Mouse (Mus musculus): ENCODE data around the gene Smarcd3.
A peak's percentile ranks its signal among the peaks of the same experiment; 100 is the strongest.

Smarcd3 gene

GRCm38 (mm10) chr5:24622386-24623040 lies 1.7 kb downstream of the Smarcd3 start:
- ATAC-seq (ENCODE audit: insufficient number of reproducible peaks, low FRiP score, low TSS enrichment): peak; percentile 8

DNA sequence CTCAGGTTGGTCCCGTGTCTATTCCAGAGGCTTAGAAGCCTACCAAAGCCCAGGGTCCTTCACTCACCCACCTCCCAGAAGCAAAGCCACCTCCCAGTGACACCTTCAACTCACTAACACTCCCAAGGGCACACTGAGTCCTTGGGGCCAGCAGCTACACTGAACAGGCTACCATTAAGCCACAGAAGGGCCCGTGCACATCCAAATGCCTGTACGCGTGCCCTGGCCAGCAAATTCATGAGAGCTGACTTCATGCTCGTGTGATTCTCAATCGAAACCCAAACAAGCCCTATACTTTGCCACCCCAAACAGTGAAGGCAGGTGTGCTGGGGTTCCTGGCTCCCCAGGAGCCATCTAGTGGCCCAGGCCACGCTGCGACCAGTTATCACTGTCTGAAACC lies 3.6 kb downstream of the Smarcd3 start:
- ATAC-seq (ENCODE audit: insufficient number of reproducible peaks, low FRiP score, low TSS enrichment): no peak

DNA sequence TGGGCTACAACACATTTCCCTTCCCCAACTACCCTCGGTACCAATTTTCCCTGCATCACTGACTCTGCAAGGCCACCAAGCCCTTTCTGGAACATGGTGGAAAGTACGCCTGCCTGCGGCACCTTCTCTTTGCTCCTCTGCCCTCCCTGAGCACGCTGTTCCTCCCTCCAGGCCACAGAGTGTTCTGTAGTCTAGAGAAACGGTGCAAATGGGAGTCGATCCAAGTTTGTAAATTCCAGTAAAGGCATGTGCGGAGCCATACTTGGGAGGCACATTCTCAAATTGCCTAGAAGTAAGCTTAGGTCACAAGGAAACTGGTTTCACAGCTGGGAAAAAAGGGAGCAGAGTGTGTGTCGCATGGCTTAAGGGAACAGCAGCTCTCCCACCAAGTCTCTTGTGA lies 4.1 kb downstream of the Smarcd3 start:
- ATAC-seq (ENCODE audit: insufficient number of reproducible peaks, low FRiP score, low TSS enrichment): no peak

DNA sequence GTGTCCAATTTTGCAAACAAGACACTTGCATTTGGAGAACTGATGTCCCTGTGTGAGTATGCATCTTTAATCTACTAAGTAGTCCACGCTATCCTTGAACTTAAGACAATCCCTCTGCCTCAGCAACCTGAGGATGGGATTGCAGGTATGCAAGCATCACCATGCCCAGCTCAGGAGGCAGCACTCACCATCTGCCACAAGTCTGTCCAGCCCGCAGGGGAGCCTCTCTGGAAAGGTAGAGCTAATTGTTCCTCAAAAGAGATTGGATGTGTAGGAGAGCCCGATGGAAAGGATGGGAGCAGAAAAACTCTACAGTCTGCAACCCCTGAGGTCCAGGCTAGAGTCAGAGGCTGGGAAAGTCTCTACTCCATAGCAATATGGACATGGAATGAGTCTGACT lies 5.3 kb downstream of the Smarcd3 start:
- ATAC-seq (ENCODE audit: insufficient number of reproducible peaks, low FRiP score, low TSS enrichment): no peak

DNA sequence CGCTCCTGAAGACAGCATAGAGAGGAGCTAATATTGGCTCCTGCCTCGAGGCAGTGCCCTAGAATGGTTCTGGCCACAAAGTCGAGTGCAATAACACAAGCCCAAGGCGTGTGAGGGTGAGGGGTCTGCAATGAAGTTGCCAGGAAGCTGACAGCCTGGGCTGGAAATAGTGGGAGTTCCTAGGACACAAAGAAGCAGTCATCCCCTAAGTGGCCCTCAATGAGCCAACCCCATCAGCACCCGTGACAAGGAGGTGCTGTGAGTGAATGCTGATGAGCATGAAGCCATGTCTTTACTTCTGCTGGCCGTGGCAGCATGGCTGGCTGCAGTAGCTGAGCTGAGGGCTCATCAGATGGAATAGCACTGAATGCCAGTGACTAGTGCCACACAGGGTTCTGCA lies 9.1 kb downstream of the Smarcd3 start:
- ATAC-seq (ENCODE audit: insufficient number of reproducible peaks, low FRiP score, low TSS enrichment): no peak

- ATAC-seq (ENCODE audit: insufficient number of reproducible peaks, low FRiP score, low TSS enrichment): peak; percentile 50; the same call in 1 of the 2 replicates
Observed at GRCm38 (mm10) chr5:24612302-24612649, 11.9 kb downstream of the Smarcd3 start.

- peak; percentile 64 for ATAC-seq (ENCODE audit: insufficient number of reproducible peaks, low FRiP score, low TSS enrichment)
Observed at GRCm38 (mm10) chr5:24611366-24612301, 12.6 kb downstream of the Smarcd3 start.

GRCm38 (mm10) chr5:24609388-24609787 lies 14.8 kb downstream of the Smarcd3 start:
- ATAC-seq (ENCODE audit: insufficient number of reproducible peaks, low FRiP score, low TSS enrichment): no peak

DNA sequence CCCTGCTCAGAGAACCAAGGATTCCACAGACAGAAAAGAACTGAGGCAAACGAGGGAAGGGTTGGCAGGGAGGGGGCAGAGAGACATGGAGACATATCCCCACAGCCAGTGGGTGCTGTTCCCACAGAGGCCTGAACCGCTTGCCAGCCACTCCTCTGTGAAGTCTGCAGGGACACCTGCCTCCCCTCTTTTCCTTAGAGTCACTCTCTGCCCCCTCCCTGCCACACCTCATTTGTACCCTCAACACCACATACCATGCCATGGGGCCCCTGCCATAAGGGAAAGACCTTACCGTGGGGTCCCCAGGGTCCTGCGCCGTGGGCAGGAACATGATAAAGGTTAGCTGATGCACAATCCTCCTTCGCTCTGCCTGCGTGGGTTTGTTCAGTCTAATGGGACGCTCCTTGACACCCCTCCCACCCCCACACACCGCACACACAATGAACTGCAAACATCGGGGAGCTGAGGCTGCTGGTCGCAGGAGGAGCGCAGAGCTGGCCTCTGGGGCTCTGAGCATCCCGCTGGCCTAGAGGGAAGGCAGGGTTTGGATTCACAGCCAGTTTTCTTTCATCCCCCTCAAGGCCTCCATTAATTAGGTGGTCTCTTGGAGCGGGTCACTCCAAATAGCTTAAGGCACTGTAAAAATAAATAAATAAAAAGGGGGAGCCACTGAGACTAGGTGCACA lies 18.1 kb downstream of the Smarcd3 start:
- no peak for ATAC-seq (ENCODE audit: insufficient number of reproducible peaks, low FRiP score, low TSS enrichment)

GRCm38 (mm10) chr5:24605321-24605979 lies 18.8 kb downstream of the Smarcd3 start:
- no peak for ATAC-seq (ENCODE audit: insufficient number of reproducible peaks, low FRiP score, low TSS enrichment)

DNA sequence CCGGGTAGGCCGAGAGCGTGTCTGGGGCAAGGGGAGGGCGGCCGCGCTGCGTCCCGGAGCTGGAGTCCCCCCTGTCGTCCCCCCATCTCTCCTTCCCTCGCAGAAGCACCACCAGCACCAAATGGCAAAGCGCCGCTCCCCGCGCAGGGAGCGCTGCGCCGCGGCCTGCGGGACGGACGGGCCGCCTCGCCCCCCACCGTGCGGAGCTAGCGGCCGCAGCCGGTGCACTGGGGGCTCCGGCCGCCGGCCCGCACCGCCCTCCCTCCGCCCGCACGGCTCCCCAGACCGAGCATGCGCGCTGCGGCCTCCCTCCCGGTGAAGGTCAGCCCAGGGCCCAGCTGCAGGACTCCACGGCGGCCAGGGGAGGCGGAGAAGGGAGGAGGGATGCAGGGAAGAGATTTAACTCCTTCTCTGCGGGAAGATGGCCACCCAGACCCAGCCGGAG lies 19.5 kb downstream of the Smarcd3 start:
- ATAC-seq (ENCODE audit: insufficient number of reproducible peaks, low FRiP score, low TSS enrichment): peak; percentile 67

DNA sequence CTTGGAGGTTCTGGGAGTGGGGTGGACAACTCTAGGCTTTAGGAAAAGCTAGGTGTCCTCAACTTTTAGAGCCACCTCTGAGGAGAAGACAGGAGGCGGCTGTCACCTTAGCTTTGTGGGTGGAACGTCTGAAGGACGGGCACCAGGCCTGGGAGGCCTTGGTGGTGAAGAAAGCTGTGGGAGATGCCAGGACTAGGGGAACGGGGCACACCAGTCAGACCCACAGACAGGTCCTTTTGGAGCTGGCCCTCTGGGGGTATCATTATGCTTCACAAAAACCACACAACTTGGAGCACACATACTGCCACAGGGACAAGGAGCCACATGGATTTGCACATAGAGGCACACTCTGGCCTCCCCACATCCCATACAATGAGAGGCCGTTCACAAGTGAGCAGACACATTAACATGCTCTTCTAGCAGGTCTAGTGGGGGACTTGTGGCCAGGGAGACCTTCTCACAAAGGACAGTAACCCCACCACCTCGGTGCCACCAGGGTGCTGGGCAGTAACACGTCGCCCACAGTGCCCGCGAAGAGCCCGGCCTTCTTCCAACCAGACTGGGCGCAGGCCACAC lies 20.0 kb downstream of the Smarcd3 start:
- no peak for ATAC-seq (ENCODE audit: insufficient number of reproducible peaks, low FRiP score, low TSS enrichment)

- ATAC-seq (ENCODE audit: insufficient number of reproducible peaks, low FRiP score, low TSS enrichment): no peak
Observed at GRCm38 (mm10) chr5:24603431-24604010, 20.7 kb downstream of the Smarcd3 start.

- peak; percentile 23; the same call in 1 of the 2 replicates for ATAC-seq (ENCODE audit: insufficient number of reproducible peaks, low FRiP score, low TSS enrichment)
Observed at GRCm38 (mm10) chr5:24602751-24603343, 21.4 kb downstream of the Smarcd3 start.

GRCm38 (mm10) chr5:24601911-24602750 lies 22.1 kb downstream of the Smarcd3 start:
- no peak for ATAC-seq (ENCODE audit: insufficient number of reproducible peaks, low FRiP score, low TSS enrichment)

GRCm38 (mm10) chr5:24601071-24601835 lies 23.0 kb downstream of the Smarcd3 start:
- ATAC-seq (ENCODE audit: insufficient number of reproducible peaks, low FRiP score, low TSS enrichment): no peak

- ATAC-seq (ENCODE audit: insufficient number of reproducible peaks, low FRiP score, low TSS enrichment): no peak
Observed at GRCm38 (mm10) chr5:24600236-24600635, 24.0 kb downstream of the Smarcd3 start.

DNA sequence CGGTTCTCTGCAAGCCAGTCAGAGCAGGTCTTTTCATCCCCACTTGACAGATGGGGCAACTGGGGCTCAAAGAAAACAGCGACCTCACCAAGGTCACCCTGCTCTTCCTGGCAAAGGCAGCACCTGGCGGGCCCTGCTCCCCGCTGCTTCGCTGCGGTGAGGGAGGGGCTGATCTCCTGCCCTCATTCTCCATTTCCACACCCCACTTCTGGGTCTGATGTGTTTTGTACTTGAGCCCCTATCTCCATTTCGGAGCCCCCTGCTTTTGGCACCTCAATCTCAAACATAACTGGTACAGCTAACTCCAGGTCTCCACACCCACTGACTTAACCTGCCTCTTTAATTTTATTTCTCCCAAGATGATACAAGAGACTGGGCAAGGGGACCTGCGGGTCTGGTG lies 25.1 kb downstream of the Smarcd3 start:
- no peak for ATAC-seq (ENCODE audit: insufficient number of reproducible peaks, low FRiP score, low TSS enrichment)
